15 mouse cellular contexts compared by ENCODE assay signal in the genomic region with DNA sequence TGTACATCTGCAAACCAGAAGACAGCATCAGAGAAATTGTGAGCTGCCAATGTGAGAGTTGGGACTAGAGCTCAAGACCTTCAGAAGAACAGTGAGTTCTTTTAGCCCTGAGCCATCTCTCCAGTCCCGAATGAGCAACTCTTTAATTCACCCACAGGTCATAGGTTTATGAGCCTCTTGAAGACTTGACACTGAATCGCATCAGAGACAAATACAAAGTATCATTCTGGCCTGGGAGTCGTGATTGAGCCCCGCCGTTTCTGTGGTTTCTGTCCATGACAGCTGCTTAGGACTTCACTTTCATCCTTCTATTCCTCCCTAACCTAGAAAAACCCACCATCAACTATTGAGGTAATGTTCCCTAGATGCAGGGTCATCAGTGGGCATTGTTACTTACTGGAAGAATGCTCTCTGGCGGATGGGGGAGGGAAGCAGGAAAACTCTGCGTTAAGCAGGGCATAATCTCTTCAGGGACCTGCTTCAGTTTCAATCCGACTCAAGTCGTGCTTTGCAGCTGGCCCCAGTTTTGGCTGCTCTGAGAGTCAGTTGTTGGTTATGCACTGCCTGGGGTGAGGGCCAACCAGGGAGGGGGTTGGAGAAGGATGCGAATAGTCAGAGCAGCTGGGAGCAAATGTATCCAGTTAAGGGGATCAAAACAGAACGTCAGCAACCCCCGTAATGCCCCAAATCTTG. TPM values are rescaled to one million over a fixed set of nuclear protein-coding genes. Genes with fewer than 3 reads are reported as not detected.
DNase-seq lines count a peak whose midpoint lies in the region; ATAC-seq and TF ChIP-seq lines count a peak whose summit lies in the region.
"Had no signal": no experiment of that assay in that cellular context is flagged by ENCODE, and none has a peak within 500 bp of the region (broad histone marks: within the 10 kb centered on the region; RNA-seq: fewer than 3 reads in every experiment).

No protein-coding gene starts in this region.

- H3K27me3 ChIP-seq in heart, adult 2 months (ENCODE audit: control insufficient read depth, insufficient read depth, low read length): no peaks in the 10 kb centered on the region
- H3K27me3 ChIP-seq in heart, embryonic 10.5 days (ENCODE audit: insufficient read depth, poor library complexity, severe bottlenecking): no peaks in the 10 kb centered on the region
- H3K27me3 ChIP-seq in CH12.LX (replicated peaks): no peaks in the 10 kb centered on the region
- no peaks in the 10 kb centered on the region; the same call in 1 of the 2 replicates for H3K27me3 ChIP-seq in limb, embryonic 15.5 days
- peaks cover 38% of the 10 kb centered on the region for H3K27me3 ChIP-seq in forebrain, embryonic 10.5 days (ENCODE audit: poor library complexity, severe bottlenecking)
- H3K27me3 ChIP-seq: hindbrain, embryonic 15.5 days had no signal

- TF ChIP-seq POLR2A in heart, adult 2 months (IDR thresholded peaks at IDR 0.05; ENCODE audit: insufficient read depth, low read depth, low read length): no peak
- TF ChIP-seq POLR2A in CH12.LX (IDR thresholded peaks at IDR 0.05; ENCODE audit: low read depth, low read length): no peak

- H3K27ac ChIP-seq in heart, adult 2 months: no peak overlapping the region; the same call in 1 of the 2 replicates
- H3K27ac ChIP-seq in heart, embryonic 10.5 days: no peak overlapping the region
- no peak overlapping the region for H3K27ac ChIP-seq in CH12.LX (ENCODE audit: insufficient read depth, low read depth)
- H3K27ac ChIP-seq in limb, embryonic 15.5 days: no peak overlapping the region
- no peak overlapping the region for H3K27ac ChIP-seq in forebrain, embryonic 10.5 days
- H3K27ac ChIP-seq: hindbrain, embryonic 15.5 days; kidney, postnatal 0 days had no signal

- H3K4me3 ChIP-seq in heart, adult 2 months: no peak overlapping the region
- H3K4me3 ChIP-seq in heart, embryonic 10.5 days: no peak overlapping the region
- H3K4me3 ChIP-seq in CH12.LX (replicated peaks in 1 of 3; ENCODE audit: low read depth in 2 of 3, low read length in 2 of 3, poor library complexity in 1 of 3): no peak overlapping the region
- no peak overlapping the region for H3K4me3 ChIP-seq in limb, embryonic 15.5 days
- H3K4me3 ChIP-seq in forebrain, embryonic 10.5 days: no peak overlapping the region
- H3K4me3 ChIP-seq: hindbrain, embryonic 15.5 days had no signal

- WGBS in heart, adult 2 months: 61% methylated on average over 12 of the region's 12 CpGs
- 51% methylated on average over 12 of the region's 12 CpGs for WGBS in heart, embryonic 10.5 days
- WGBS in limb, embryonic 15.5 days: 43% methylated on average over 12 of the region's 12 CpGs
- 46% methylated on average over 12 of the region's 12 CpGs for WGBS in forebrain, embryonic 10.5 days

- TF ChIP-seq RAD21 in CH12.LX (IDR thresholded peaks at IDR 0.05; ENCODE audit: low read depth, low read length): no peak

- H3K79me2 ChIP-seq in heart, adult 2 months (replicated peaks; ENCODE audit: control insufficient read depth, insufficient read depth, low read length): no peaks in the 10 kb centered on the region
- no peaks in the 10 kb centered on the region for H3K79me2 ChIP-seq in CH12.LX (replicated peaks; ENCODE audit: control insufficient read depth, extremely low read depth, insufficient read depth, poor library complexity, severe bottlenecking)

- TF ChIP-seq CTCF in heart, adult 2 months (IDR thresholded peaks at IDR 0.05): no peak
- no peak for TF ChIP-seq CTCF in CH12.LX (conservative IDR thresholded peaks at IDR 0.05 in 1 of 2, IDR thresholded peaks at IDR 0.05 in 1 of 2; ENCODE audit: low read depth in 2 of 2, low read length in 2 of 2)

- no peaks in the 10 kb centered on the region for H3K36me3 ChIP-seq in heart, adult 2 months (ENCODE audit: control insufficient read depth, insufficient read depth, low read length)
- no peaks in the 10 kb centered on the region for H3K36me3 ChIP-seq in heart, embryonic 10.5 days
- no peaks in the 10 kb centered on the region for H3K36me3 ChIP-seq in CH12.LX (replicated peaks in 1 of 2; ENCODE audit: control insufficient read depth in 1 of 2, insufficient read depth in 1 of 2, low read length in 1 of 2)
- no peaks in the 10 kb centered on the region for H3K36me3 ChIP-seq in limb, embryonic 15.5 days
- H3K36me3 ChIP-seq in forebrain, embryonic 10.5 days (replicated peaks): no peaks in the 10 kb centered on the region
- H3K36me3 ChIP-seq: hindbrain, embryonic 15.5 days had no signal

- intact Hi-C loops in heart, adult 2 months (cut with DNase I): no loop called here

- peak; percentile 58; the same call in 1 of the 2 replicates for ATAC-seq in limb, embryonic 15.5 days (ENCODE audit: insufficient number of reproducible peaks, low FRiP score, low TSS enrichment, low read depth)
- ATAC-seq in megakaryocyte-erythroid progenitor cell, adult 5-6 weeks (replicated peaks; ENCODE audit: low FRiP score, low TSS enrichment, poor library complexity, severe bottlenecking): no peak

- in situ Hi-C loops in CH12.LX (cut with MboI; ENCODE audit: low pct_ligation_motif_present, low pct_unique_long_range_greater_than_20kb, low sequenced_read_pairs): no loop called here

- peak overlapping the region; percentile 50 for H3K4me2 ChIP-seq in CH12.LX (ENCODE audit: insufficient read depth, low read depth, poor library complexity, severe bottlenecking)
- no peak overlapping the region for H3K4me2 ChIP-seq in limb, embryonic 15.5 days
- H3K4me2 ChIP-seq: hindbrain, embryonic 15.5 days had no signal

- no peak overlapping the region for H3K9ac ChIP-seq in heart, adult 2 months (ENCODE audit: low read depth, low read length)
- H3K9ac ChIP-seq in CH12.LX (ENCODE audit: insufficient read depth, low read depth): no peak overlapping the region
- no peak overlapping the region for H3K9ac ChIP-seq in limb, embryonic 15.5 days
- H3K9ac ChIP-seq: hindbrain, embryonic 15.5 days had no signal

- H3K9me3 ChIP-seq in heart, embryonic 10.5 days: no peaks in the 10 kb centered on the region
- no peaks in the 10 kb centered on the region for H3K9me3 ChIP-seq in CH12.LX (replicated peaks; ENCODE audit: low read length)
- no peaks in the 10 kb centered on the region for H3K9me3 ChIP-seq in limb, embryonic 15.5 days
- H3K9me3 ChIP-seq in forebrain, embryonic 10.5 days: no peaks in the 10 kb centered on the region
- H3K9me3 ChIP-seq: hindbrain, embryonic 15.5 days had no signal

- dilution Hi-C loops in CH12.LX (cut with MboI; ENCODE audit: extremely low pct_ligation_motif_present, extremely low pct_unique_long_range_greater_than_20kb, low sequenced_read_pairs): no loop called here

- TF ChIP-seq EP300 in heart, adult 2 months (IDR thresholded peaks at IDR 0.05; ENCODE audit: insufficient read depth, low read depth, low read length): no peak
- no peak for TF ChIP-seq EP300 in CH12.LX (IDR thresholded peaks at IDR 0.05; ENCODE audit: low read length)

- no peaks in the 10 kb centered on the region for H3K4me1 ChIP-seq in heart, adult 2 months (ENCODE audit: control insufficient read depth, insufficient read depth, low read length)
- H3K4me1 ChIP-seq in heart, embryonic 10.5 days: peaks cover 21% of the 10 kb centered on the region
- H3K4me1 ChIP-seq in CH12.LX (ENCODE audit: control insufficient read depth in 1 of 2, insufficient read depth in 2 of 2): peaks cover 6 to 10% of the 10 kb centered on the region in 2 experiments; a peak in 2 of 4 replicates
- peaks cover 9% of the 10 kb centered on the region; the same call in 1 of the 2 replicates for H3K4me1 ChIP-seq in limb, embryonic 15.5 days
- peaks cover 36% of the 10 kb centered on the region for H3K4me1 ChIP-seq in forebrain, embryonic 10.5 days

- peak; percentile 38 to 55 for DNase-seq in heart, adult 2 months
- DNase-seq in heart, embryonic 10.5 days (ENCODE audit: low spot score): no peak
- DNase-seq in CH12.LX (ENCODE audit: extremely low read depth): no peak
- DNase-seq in gastrocnemius, adult 8-10 months (ENCODE audit: low spot score in 2 of 2): peak; percentile 20 to 25
- no peak for DNase-seq in forebrain, embryonic 10.5 days (ENCODE audit: extremely low spot score, low spot score)
- no peak for DNase-seq in frontal cortex, postnatal 14 days (ENCODE audit: low spot score in 2 of 2)
- DNase-seq: cerebellum, adult 18-20 months; layer of hippocampus, adult 9-11 months; thymus, adult 2 months had no signal

RNA-seq across cellular contexts. Expression of a gene that starts 10.0 kb away (rescaled TPM):
- total RNA-seq in heart, adult 2 months (2021): under 1 TPM in 1 of 2 experiments, not detected in 1; 0.70 TPM
- polyA plus RNA-seq in heart, adult 2 months (2012; rRNA removed): 0.12 and 0.41 TPM in 2 replicates
- 20.6 and 21.1 TPM in 2 replicates for polyA plus RNA-seq in heart, embryonic 10.5 days (2016; fragmentation: Nextera tagmentation; extraction: Ambion mirVana)
- total RNA-seq in CH12.LX (2012; rRNA removed): not detected in 2 replicates
- total RNA-seq in CH12.LX (2014; rRNA removed): not detected in 2 replicates
- polyA plus RNA-seq in CH12.LX (2012; ENCODE audit: insufficient read length, low read depth): 0.23 TPM in 1 of 2 replicates, not detected in the other
- under 1 TPM in 1 of 4 experiments, not detected in 3; 0.85 TPM for total RNA-seq in gastrocnemius, adult 8-10 months (2022)
- polyA plus RNA-seq in limb, embryonic 15.5 days (2015; fragmentation: Nextera tagmentation; extraction: Ambion mirVana): 6.7 TPM in 2 replicates
- polyA plus RNA-seq in forebrain, embryonic 10.5 days (2016; fragmentation: Nextera tagmentation; extraction: Ambion mirVana): 8.4 and 12.8 TPM in 2 replicates
- not detected in 2 replicates for total RNA-seq in megakaryocyte-erythroid progenitor cell, adult 5-6 weeks (2014; fragmentation: Nextera tagmentation)
- not detected in 2 replicates for total RNA-seq in megakaryocyte-erythroid progenitor cell, adult 5-6 weeks (2017)
- total RNA-seq: left cerebral cortex, postnatal 36 days; megakaryocyte progenitor cell, adult 5-6 weeks had no signal

RNA-seq across cellular contexts. Expression of a gene that starts 22.2 kb away (rescaled TPM):
- total RNA-seq in heart, adult 2 months (2021): 1,000 to 10,000 TPM; 1,555 to 1,819 TPM
- polyA plus RNA-seq in heart, adult 2 months (2012; rRNA removed): 526 and 770 TPM in 2 replicates
- polyA plus RNA-seq in heart, embryonic 10.5 days (2016; fragmentation: Nextera tagmentation; extraction: Ambion mirVana): 874 and 1,125 TPM in 2 replicates
- total RNA-seq in CH12.LX (2012; rRNA removed) (213 and 233 TPM in 2 replicates), CH12.LX (2014; rRNA removed) (206 and 234 TPM in 2 replicates)
- 109 and 159 TPM in 2 replicates for polyA plus RNA-seq in CH12.LX (2012; ENCODE audit: insufficient read length, low read depth)
- 1,000 to 10,000 TPM in 2 of 4 experiments, 100 to 1,000 TPM in 2; 957 to 1,091 (median 1,034) TPM for total RNA-seq in gastrocnemius, adult 8-10 months (2022)
- 577 and 625 TPM in 2 replicates for polyA plus RNA-seq in limb, embryonic 15.5 days (2015; fragmentation: Nextera tagmentation; extraction: Ambion mirVana)
- polyA plus RNA-seq in forebrain, embryonic 10.5 days (2016; fragmentation: Nextera tagmentation; extraction: Ambion mirVana): 642 and 667 TPM in 2 replicates
- total RNA-seq in megakaryocyte-erythroid progenitor cell, adult 5-6 weeks (2014; fragmentation: Nextera tagmentation): 273 and 323 TPM in 2 replicates
- 64.5 and 116 TPM in 2 replicates for total RNA-seq in megakaryocyte-erythroid progenitor cell, adult 5-6 weeks (2017)

RNA-seq across cellular contexts. Expression of a gene that starts 28.4 kb away (rescaled TPM):
- total RNA-seq in heart, adult 2 months (2021): 10 to 100 TPM; 45.9 to 55.0 TPM
- polyA plus RNA-seq in heart, adult 2 months (2012; rRNA removed): 4.9 and 10.8 TPM in 2 replicates
- polyA plus RNA-seq in heart, embryonic 10.5 days (2016; fragmentation: Nextera tagmentation; extraction: Ambion mirVana): 52.2 and 58.3 TPM in 2 replicates
- total RNA-seq in CH12.LX (2012; rRNA removed) (27.6 and 34.1 TPM in 2 replicates), CH12.LX (2014; rRNA removed) (59.0 and 59.9 TPM in 2 replicates)
- 85.8 and 95.3 TPM in 2 replicates for polyA plus RNA-seq in CH12.LX (2012; ENCODE audit: insufficient read length, low read depth)
- total RNA-seq in gastrocnemius, adult 8-10 months (2022): 10 to 100 TPM; 40.5 to 53.0 (median 48.0) TPM
- polyA plus RNA-seq in limb, embryonic 15.5 days (2015; fragmentation: Nextera tagmentation; extraction: Ambion mirVana): 41.1 and 46.5 TPM in 2 replicates
- 68.3 and 68.6 TPM in 2 replicates for polyA plus RNA-seq in forebrain, embryonic 10.5 days (2016; fragmentation: Nextera tagmentation; extraction: Ambion mirVana)
- total RNA-seq in megakaryocyte-erythroid progenitor cell, adult 5-6 weeks (2014; fragmentation: Nextera tagmentation): 116 and 129 TPM in 2 replicates
- 123 and 152 TPM in 2 replicates for total RNA-seq in megakaryocyte-erythroid progenitor cell, adult 5-6 weeks (2017)

RNA-seq across cellular contexts. Expression of a gene that starts 46.1 kb away (rescaled TPM):
- total RNA-seq in heart, adult 2 months (2021): 10 to 100 TPM; 55.7 to 56.9 TPM
- polyA plus RNA-seq in heart, adult 2 months (2012; rRNA removed): 25.6 and 38.1 TPM in 2 replicates
- 40.1 and 43.5 TPM in 2 replicates for polyA plus RNA-seq in heart, embryonic 10.5 days (2016; fragmentation: Nextera tagmentation; extraction: Ambion mirVana)
- total RNA-seq in CH12.LX (2012; rRNA removed): 30.5 and 31.2 TPM in 2 replicates
- 41.2 and 42.8 TPM in 2 replicates for total RNA-seq in CH12.LX (2014; rRNA removed)
- 30.1 and 32.2 TPM in 2 replicates for polyA plus RNA-seq in CH12.LX (2012; ENCODE audit: insufficient read length, low read depth)
- total RNA-seq in gastrocnemius, adult 8-10 months (2022): 10 to 100 TPM; 45.1 to 52.6 (median 48.5) TPM
- polyA plus RNA-seq in limb, embryonic 15.5 days (2015; fragmentation: Nextera tagmentation; extraction: Ambion mirVana): 46.6 and 74.3 TPM in 2 replicates
- polyA plus RNA-seq in forebrain, embryonic 10.5 days (2016; fragmentation: Nextera tagmentation; extraction: Ambion mirVana): 41.6 and 44.2 TPM in 2 replicates
- 68.1 and 69.2 TPM in 2 replicates for total RNA-seq in megakaryocyte-erythroid progenitor cell, adult 5-6 weeks (2014; fragmentation: Nextera tagmentation)
- 117 and 122 TPM in 2 replicates for total RNA-seq in megakaryocyte-erythroid progenitor cell, adult 5-6 weeks (2017)

Comparison
In these comparisons a context has a peak if more than half of its experiments do, and no peak if none do; other contexts are left out.
1. DNase-seq: peak in heart, adult 2 months (2 of 2) and gastrocnemius, adult 8-10 months (2 of 2); none in heart, embryonic 10.5 days (single experiment), CH12.LX (single experiment), forebrain, embryonic 10.5 days (single experiment) and frontal cortex, postnatal 14 days (0 of 2).